Mouse (Mus musculus) adrenal gland, adult 18-20 months (tissue): Measurements from ENCODE around the gene Coro1a. TPM values are rescaled to one million over a fixed set of nuclear protein-coding genes. Genes with fewer than 3 reads are reported as not detected.
"Not testable (repeated sequence)": the region's sequence is repeated elsewhere in the genome, so short reads cannot be mapped to it uniquely, and the experiment has no call there.

Experiments
- DNase-seq, 2 experiments: peaks; one replicate each; pipeline ENCODE4 v3.0.0; 2021 to 2022; ENCODE audit warnings: low spot score in 2 of 2
- total RNA-seq, 2 experiments: library from RNA; stranded (reverse); gene quantifications; 1 replicate in 1 of 2; 2 replicates in 1 of 2; pipeline ENCODE4 v1.2.3; 2021

The Coro1a gene
- total RNA-seq, 2 experiments from 2014 or later: 19.0 to 21.7 TPM

DNA sequence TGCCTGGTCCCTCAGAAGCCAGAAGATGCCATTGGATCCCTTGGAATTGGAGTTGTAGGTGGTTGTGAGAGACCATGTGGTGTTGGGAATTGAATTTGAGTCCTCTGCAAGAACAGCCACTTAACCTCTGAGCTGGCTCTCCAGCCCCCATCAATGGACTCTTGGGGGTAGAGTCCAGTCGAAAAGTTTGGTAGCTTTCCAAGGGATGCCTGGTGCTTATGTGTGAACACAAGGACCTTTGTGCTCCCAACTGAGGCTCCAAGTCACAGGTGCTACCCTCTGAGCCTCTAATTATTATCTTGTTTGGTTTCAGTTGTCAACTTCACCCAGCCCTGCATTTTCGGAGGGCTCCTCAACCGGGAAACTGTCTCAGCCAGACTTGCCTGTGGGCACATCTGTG lies 16.9 kb downstream of the Coro1a start:
- DNase-seq: no peak

DNA sequence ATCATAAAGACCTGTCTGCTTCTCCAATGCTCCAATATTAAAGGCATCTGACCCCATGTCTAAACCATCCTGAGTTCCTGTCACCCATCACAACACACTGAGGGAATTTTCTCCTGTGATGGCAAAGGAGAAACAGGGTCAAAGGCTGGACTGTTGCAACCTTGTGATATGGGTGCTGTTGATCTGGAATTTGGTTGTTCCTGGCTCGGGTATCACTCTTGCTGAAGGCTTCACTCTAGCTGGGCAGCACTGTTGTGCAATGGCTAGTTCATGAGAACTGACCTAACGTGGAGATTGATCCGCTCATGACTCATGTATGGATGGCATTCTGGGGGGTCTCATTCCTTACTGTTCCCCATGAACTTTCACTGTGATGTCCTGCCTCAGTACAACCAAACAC lies 18.6 kb downstream of the Coro1a start:
- no peak for DNase-seq

DNA sequence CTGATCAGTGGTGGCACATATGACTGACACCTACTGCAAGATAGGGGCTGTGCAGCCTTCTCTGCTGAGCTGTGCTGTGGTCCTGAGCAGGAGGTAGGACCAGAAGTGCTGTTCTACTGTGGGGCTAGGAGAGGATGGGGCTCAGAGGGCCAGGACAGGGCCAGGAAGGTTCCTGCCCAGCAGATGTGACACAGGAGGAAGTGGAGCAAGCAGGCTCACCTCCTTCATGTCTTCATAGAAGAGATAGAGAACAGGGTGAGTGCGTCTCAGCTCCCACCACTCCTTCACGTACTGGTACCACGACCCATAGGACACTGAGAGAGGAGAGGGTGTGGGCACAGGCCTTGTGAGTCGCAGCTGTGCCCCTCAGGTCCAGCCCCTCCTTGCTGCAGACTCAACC lies 19.4 kb downstream of the Coro1a start:
- not testable (repeated sequence) for DNase-seq

DNA sequence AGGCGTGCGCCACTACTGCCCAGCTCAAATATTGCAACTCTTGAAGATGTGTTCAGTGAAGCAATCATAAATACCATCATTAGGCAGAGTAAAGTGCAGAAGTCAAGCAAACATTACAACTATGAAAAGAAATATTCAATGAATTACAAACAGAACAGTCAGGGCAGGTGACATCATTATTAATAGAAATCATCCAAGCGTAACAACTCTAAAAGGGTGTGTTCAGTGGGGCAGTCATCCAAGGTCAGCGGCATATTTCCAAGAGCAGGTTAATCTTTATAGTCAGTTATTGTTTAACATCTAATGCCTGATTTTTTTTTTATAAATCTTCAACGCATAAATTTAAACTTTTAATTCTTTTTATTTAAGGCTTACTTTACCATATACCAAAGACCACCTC lies 26.4 kb downstream of the Coro1a start:
- DNase-seq: no peak

DNA sequence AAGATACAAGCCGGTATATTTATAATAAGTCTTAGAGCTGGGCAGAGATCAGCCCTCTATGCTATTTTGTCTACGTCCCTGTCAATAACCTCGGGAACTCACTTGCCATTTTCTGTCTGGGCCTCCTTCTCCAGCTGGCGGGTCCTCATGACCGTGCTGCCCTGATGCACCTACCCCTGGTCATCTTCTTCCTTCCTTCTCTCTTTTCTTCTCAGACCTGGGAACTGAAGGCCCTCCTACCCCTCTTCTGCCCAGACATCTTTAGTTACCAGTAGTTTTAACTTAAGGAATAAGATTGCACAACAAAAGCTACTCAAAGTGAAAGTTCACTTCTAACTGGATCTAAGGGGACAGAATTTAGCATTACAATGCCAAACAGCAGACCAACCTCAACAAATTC lies 27.9 kb downstream of the Coro1a start:
- no peak for DNase-seq

DNA sequence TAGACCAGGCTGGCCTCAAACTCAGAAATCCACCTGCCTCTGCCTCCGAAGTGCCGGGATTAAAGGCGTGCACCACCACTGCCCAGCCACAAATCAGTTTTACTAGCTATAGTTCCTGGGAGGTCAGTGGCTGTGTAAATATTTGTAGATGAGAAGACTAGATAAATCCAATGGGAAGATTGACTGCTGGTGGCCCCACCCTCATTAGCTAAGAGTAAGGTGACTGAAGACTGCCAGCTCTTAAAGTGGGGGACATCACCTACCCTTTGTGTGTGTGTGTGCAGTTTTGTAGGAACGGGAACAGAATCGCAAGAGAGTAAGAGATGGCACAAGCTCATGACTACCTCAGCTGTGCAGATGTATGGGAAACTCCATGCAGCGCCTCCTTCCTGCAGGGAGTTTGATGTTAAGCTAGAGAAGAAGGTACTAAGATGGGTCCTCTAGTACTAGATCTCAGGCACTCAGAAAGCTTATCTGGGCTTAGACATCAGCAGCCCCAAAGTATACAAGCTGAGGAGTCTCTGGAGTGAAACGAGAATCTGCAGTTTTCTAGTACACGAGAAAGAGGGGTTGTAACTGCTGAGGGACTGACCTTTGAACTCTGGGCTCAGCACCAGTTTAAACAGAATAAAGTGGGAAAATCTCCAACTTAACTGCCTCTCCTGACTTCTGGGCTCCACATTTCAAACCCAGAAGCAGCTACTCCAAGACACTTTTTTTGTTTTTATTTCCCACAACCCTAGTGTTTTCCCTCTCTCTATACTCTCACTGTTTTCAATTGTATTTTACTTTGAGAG lies 28.8 kb downstream of the Coro1a start:
- DNase-seq: no peak

DNA sequence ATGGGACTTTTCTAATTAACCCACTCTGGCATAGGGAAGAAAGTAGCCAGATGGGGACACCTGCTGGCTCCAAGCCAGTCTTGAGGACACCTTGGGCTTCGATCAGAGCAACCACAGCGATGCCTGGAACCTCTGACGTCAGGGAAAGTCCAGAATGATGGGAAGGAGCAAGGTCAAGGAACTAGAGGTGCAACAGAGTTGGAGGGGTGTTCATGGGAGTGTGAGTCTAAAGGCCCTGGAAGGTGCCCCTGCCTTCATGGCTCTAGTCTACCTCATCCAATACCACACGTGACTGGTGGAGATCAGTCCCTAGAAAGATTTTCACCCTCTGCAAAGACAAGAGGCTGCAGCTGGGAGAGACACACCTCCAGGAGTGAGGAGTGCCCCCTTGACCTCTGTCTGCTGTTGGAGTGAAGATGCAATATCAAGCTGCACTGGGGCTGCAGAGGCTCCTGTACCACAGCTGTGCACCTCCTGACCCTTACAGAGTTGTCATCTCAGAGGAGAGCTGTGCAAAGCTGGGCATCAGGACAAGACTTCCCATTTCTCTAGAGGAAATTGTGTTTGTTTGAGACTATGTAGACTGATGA lies 30.9 kb downstream of the Coro1a start:
- DNase-seq: no peak

DNA sequence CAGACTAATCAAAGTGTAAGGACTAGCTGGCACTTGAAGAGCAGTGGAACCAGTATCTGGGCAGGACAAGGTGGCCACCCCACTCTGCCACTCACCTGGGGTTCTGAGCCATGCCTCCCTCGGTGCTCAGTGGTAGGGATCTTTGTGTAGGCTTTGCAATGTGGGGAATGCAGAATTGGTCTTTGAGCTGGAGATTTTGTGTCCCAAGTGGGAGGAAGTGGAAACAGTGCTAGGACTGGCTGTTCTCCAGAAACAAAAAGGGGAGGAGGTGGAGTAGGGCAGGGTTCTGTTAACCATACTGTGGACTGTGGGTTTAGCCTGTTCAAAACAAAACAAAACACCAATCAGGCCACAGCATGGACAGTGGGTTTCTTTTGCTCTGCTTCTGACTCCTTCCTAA lies 31.4 kb downstream of the Coro1a start, which contains the start of gene Sult1a1:
Gene Sult1a1, minus strand, starts transcription at position 226 of the 400 bp plus-strand sequence.
- DNase-seq: no peak

DNA sequence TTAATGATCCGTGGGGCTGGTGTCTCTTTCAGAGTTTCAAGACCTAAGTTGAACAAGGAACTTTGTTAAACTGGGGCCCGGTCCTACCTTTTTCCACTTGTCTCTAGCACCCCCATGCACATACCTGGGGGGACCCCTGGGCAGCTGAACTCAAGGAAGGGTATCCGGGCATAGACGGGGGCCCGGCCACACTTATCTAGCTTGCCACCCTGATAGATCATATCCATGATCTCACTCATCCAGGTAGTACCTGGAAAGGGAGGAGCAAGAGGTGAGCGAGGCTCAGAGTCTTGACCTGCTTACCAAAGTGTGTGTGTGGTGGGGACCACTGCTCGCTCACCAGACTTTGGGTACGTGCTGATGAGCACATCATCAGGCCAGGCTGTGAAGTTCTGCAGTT lies 32.5 kb downstream of the Coro1a start:
- no peak for DNase-seq

DNA sequence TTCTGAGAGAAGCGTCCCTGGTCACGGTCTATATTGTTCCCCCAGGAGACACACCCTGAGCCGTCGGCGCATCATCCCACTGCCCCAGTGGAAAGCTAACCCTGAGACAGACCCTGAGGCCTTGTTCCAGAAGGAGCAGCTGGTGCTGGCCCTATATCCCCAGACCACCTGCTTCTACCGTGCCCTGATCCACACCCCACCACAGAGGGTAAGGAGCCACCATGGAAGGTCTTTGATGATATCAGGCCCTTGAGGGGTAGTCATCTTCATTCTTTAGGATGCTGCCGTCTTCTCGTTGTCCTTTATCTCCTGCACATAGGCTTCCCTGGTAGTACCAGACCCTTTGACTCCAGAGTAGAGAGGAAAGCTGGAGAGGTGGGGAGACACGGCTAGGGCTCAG lies 35.5 kb downstream of the Coro1a start:
- no peak for DNase-seq

DNA sequence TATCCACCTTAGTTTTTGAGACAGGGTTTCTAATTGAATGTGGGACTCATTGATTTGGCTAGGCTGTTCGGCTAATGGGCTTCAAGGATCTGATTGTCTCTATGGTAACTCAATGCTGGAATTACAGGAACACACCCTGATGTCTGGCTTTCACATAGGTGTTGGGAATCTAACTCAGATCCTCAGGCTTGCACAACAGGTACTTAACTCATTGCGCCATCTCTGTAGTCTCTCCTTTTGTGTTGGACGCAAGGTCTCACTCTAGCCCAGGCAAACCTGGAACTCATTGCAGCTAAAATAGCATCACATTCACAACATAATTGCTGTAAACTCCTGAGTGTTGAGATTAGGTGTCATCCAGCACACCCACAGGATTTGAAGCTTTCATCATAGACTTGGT lies 37.4 kb downstream of the Coro1a start:
- DNase-seq: no peak

DNA sequence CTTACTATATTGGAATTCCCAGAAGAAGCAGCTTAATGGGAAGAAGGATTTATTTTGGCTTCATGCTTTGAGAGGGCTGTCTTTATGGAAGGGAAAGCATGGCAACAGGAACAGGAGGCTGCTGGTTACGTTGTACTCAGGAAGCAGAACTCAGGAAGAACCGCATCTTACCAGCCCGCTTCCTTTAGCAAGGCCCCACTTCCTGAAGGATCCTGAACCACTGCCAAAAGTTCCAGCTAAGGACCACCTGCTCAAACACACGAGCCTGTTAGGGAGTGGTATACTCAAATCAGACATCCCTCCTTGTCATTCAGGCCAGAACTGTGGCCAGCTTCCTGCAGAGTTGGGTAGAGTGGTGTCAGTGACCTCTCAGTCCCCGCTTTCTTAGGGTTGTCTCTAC lies 39.1 kb downstream of the Coro1a start:
- no peak for DNase-seq

DNA sequence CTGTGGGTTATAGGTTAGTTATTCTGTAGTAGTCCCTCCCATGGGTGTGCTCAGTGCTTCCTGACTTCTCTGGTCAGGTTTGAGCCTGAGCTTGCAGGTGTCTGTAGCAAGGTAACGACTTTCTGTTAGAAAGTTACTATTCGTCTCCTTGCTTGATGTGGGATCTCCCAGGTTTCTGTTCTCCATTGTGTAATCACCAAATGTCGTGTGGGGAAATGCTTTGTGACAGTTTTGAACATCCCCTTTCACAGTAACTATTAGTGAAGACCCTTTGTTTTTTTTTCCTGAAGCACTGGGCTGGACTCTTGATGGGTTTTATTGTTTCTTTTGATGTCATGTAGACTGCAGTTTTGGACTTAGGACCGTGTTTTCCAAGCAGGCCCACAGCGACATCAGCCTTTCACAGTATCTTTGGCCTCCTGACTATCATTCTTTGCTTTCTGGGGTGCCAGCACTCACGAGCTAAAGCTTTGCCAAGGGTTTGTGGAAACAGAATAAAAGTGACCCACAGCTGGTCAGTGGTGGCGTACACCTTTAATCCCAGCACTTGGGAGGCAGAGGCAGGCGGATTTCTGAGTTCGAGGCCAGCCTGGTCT lies 40.0 kb downstream of the Coro1a start:
- DNase-seq: no peak

DNA sequence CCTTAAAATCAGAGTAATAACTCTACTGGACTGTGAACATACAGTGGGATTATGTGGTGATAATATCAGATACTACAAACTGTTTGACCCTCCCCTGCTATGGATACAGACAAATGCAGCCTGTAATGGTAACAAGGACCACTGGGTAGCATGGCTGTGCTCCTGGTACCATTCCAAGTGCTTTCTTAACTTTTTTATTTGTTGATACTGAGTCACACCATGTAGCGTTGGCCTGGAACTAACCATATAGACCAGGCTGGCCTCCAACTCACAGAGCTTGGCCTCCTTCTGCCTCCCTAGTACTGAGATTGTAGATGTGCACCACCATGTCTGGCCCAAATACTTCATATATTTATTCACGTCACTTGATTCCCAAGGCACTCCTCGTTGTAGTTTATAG lies 42.3 kb downstream of the Coro1a start:
- no peak for DNase-seq

DNA sequence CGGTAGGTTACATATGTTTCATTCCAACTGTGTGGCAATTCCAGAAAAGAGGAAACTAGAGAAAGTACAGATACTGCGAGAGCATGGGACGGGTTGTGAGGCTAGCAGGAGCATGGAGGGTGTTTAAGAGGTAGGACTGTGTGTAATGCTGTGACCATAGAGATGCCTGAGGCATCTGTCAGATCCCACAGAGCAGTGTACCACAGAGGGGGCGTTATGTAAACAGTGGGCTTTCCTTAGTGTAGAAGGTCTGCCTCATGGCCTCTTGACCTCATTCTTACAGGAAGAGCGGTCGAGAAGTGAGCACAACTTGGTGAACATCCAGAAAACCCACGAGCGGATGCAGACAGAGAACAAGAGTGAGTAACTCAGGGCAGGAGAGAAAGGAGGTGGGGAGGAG lies 43.9 kb downstream of the Coro1a start:
- no peak for DNase-seq

DNA sequence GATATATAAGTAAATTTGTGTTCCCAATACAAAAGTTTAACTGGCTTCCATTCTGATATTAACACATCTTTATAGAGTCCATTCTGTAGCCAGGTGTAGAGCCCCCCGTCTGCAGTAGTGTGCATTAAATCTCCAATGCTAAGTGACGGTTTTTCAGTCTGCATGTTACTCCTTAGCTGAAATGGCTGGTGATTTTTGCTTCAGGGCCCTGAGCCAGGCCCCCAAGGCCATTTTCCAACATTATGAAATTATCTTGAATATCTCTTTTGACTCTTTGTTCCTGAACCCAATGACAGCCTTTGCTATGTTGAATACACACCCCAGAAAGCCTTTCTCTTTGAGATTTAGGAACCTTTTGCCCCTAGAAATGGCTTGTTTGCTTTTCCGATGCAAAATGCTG lies 47.8 kb downstream of the Coro1a start:
- no peak for DNase-seq

DNA sequence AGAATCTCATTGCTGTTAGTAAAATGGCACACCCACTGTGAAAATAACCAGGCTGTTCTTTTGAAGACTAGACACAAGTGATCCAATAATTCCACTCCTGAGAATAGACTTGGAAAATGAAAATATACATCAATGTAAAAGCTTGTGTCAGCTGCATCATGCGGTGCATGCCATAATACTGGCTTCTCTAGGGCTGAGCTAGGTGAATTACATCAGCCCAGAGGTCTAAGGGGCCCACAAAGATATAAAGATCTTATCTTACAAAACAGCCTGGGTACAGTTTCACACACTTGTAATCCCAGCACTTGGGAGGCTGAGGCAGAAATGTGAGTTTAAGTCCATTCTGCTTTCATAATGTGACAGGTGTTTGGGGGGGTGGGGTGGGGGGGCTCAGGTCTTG lies 50.1 kb downstream of the Coro1a start:
- no peak for DNase-seq

DNA sequence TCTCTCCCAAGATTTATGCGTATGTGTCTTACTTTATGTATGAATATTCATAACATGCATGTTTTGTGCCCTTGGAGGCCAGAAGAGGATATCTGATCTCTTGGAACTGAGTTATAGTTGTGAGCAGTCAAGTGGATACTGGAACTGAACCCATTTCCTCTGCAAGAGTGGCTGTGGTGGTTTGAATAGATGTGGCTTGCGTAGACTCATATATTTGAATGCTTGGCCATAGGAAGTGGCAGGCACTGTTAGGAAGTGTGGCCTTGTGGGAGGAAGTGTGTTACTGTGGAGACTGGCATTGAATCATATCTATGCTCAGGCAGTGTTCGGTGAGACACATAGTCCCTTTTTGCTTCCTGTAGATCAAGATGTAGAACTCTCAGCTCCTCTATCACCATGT lies 51.9 kb downstream of the Coro1a start:
- no peak for DNase-seq

DNA sequence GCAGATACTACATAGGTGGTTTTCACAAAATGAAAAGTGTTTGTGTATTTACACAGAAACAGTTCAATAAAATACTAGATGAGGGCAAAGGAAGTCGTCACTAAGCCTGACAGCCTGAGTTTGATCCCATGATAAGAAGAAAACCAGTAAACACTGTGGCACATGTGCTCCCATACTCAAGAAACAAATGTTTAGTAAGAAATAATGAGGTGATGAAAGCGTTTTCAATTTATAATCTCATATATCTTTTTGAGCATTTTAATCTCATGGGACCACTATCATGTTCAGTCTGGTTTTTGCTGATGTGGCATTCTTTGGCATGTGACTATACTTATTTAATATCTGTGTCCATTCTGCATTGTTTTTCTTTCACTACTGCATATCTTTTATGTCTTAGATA lies 53.6 kb downstream of the Coro1a start:
- DNase-seq: no peak

DNA sequence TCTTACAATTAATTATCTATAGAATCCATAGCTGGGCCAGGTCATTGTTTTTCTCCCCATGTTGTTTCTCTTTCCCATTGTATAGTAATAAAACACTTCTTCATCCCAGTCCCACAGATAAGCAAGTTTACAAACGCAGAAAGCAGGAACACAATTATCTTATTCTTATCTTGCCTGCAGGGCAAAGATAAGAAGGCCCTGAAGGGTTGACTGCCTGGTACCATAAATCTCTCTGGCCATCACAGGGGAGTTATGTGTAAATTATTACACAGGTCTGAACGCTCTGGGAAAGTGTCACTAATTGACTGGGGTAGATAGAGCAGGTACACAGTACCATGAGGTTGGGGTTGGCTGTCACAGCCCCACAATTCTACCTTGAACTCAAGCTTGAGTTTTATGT lies 56.7 kb downstream of the Coro1a start:
- no peak for DNase-seq
